Mouse (Mus musculus): ENCODE data around the gene Prpsap1. TPM values are rescaled to one million over a fixed set of nuclear protein-coding genes. Genes with fewer than 3 reads are reported as not detected.

Prpsap1 gene
- 100 to 1,000 TPM in 1 of 2 experiments, 10 to 100 TPM in 1; 95.7 to 103 TPM for total RNA-seq (2021)
- long read RNA-seq, experiment 1, transcript Prpsap1-201 (10 exons, 1,841 nt): major isoform, 62 of 78 reads
- long read RNA-seq, experiment 1, partial matches to known transcripts: 3 of 78 reads
- long read RNA-seq, experiment 1, other reads (novel, unspliced or antisense): 8 of 78 reads
- long read RNA-seq, experiment 2, transcript Prpsap1-201 (10 exons, 1,841 nt): major isoform, 121 of 147 reads
- long read RNA-seq, experiment 2, transcript Prpsap1-209 (9 exons, 1,691 nt): minor isoform, 5 of 147 reads
- long read RNA-seq, experiment 2, partial matches to known transcripts: 3 of 147 reads
- long read RNA-seq, experiment 2, other reads (novel, unspliced or antisense): 9 of 147 reads

DNA sequence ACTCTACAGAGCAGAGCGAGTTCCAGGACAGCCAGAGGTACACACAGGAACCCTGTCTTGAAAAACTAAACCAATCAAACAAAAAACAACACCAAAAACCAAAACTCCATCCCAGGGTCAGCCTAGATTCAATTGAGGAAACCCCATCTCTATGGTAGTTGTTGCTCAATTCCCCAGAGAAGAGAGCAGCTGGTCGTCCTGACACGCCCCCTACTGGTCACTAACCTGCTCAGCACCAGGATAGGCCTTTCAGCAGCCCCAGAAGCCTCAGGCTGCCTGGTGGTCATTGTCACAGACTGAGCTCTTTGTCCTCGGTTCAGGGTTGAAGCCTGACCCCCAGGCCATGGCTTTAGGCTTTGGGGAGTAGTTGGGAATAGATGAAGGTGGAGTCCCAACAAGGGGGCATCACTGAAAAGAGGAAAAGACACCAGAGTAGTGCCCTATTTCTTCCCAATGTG lies at the start of gene Prpsap1:
Gene Prpsap1, minus strand, starts transcription at position 408 of the 458 bp plus-strand sequence.
- DNase-seq (ENCODE audit: low spot score in 2 of 2): no peak

DNA sequence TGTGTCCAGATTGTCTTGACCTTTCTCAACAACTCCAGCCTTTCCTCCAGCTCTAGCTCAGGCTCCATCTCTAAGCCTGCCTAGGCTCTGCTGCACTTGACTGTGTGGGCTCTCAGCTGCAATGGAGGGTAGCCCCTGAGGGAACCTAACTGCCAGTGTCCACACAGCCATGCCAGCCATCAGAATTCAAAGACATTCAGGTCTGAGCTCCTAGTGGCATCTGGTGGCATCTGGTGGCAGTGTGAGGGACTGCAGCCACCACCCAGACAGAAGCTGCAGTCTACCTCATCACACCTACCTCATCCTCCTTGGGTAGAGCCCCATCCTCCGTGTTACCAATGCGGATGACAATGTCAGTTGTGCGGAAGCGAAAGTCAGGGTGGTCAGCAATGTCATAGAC lies 49.1 kb upstream of the Prpsap1 start:
- DNase-seq (ENCODE audit: low spot score in 2 of 2): no peak

DNA sequence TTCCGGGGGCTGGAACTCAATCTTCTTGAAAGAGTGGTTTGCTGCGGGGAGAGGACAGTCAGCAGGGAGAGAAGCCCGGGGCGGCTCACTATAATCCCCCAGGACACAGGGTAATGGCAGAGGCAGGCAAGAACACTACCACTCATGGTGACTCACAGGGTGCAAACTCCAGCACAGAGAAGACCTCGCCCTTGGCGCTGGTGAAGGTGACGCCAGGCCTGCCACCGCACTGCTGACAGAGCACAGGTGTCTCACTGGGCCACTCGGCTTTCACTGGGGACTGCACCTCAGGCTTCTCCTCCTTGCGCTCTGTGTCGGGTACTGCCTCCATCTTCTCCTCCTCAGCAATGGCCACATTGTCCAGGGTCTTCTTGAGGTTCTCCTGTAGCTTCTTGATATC lies 47.2 kb upstream of the Prpsap1 start:
- no peak for DNase-seq (ENCODE audit: low spot score in 2 of 2)

DNA sequence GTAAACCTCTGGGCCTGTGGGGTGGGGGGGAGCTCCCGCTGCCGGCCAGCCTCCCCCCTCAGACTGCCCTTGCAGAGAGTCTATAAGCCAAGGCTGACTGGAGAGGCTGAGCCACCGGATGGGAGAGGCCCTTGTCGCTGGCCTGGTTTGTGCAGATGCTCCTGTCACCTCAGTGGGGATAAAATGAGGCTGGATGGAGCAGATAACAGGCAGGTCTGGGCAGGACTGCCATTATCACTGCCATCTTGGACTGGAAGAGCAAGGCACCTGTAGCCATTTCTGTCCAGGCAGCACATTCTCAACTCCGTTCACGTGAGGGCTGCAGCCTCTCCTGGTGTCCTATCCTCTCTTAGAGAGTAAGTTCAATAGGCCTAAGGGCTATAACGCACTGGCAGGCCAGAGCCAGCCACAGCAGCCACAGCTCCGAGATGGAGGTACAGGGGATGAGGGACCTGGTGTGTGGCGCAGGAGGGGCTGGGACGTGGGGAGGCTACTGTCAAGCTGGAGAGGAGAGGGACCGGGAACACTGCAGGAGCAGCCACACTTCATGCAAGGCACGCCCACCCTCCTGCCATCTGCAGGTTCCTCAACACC lies 44.2 kb upstream of the Prpsap1 start:
- no peak for DNase-seq (ENCODE audit: low spot score in 2 of 2)

DNA sequence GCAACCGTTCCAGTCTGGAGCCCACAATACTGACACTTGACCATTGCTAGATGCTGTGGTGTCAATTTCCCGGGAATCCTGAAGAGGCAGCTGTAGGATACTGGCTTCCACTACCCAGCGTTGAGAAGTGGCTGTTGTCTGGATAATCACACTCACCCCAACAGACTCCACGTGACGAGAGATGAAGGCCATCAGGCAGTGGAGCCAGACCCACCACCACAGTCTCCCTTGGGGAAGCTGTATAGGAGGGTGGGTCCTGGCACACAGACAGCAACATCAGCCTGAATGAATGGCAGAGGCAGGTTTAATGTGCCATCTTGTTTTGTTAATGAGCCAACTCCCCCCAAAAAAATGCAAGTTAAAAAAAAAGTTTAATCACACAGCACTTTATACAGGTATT lies 43.4 kb upstream of the Prpsap1 start:
- DNase-seq (ENCODE audit: low spot score in 2 of 2): no peak

DNA sequence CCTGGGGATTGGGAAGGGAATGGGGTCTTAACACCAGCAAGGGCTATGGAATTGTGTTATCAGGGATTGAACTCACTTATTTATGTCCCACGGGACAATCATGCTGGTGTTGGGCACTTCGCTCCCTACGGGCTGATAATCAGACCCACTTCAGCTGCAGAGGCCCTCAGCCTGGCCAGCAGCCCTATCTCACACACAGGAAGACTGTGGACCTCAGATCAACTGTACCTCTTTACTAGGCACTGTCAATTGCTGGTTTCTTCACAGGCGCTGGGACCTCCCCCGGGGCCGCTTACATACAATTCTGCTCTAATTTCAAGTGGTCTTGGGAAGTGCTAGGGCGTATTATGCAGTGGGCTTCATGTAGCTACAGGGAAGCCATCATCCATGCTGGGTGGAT lies 42.7 kb upstream of the Prpsap1 start:
- DNase-seq (ENCODE audit: low spot score in 2 of 2): no peak

DNA sequence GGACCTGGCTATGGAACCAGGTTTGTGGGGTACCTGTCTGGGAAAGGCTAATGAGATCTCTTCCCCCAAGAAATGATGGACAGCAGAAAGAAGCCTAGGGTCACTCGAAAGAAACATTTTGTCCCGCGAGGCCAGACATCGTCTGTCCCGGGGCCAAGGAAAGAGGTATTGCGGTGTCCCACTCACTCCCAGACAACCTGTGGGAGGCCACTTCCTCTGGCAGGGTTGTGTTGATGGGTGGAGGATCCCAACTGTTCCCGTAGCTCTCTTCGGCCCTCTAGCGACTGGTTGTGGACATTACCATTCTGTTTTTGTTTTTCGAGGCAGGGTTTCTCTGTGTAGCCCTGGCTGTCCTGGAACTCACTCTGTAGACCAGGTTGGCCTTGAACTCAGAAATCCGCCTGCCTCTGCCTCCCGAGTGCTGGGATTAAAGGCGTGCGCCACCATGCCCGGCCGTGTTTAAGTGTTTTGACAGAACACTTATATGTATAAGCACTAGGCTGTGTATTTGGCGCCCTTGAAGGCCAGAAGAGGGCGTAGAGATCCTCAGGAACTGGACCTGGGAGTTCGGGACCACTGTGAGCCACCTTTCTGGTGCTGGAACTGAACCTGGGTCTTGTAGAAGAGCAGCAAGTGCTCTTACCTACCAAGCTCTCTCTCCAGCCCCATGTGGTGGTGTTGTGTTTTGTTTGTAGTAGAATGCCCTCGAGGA lies 40.3 kb upstream of the Prpsap1 start:
- peak in 1 of 2 experiments; percentile 50 for DNase-seq (ENCODE audit: low spot score in 2 of 2)

DNA sequence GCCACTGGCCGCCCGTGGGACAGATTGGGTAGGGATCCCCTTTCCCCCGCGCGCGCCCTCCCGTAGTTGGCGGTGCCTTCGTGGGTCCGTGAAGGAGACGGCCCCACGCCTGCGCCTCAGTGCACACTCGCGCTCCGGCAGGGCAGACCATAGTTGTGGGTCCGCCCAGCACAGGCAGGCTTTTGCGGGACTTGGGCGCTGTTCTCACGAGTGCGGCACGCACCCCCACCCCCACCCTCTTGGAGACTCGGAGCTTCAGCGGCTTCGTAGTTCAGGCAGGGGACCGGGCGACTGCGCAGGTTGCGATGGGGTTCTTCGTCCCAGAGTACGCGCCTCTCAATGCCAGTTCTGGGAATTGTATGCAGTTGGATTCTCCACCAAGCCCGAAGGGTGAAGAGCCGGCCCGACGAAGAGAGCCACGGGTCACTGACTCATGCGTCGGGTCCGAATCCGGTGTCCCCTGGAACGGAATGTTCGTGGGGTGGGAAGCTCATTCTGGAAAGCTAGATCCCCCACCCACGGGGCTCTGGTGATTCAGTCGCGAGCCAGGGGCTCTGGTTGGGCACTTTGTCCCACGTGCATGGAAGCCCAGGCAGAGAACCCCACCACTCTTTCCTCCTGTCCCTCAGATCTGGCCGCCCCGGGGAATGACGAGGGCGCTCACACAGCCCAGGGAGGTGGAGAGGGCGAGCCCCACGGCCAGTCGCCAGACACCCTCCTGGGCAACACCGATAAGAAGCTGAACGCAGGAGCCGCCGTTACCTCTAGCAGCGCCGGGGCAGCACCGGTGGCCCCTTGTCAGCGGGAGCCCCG lies 39.5 kb upstream of the Prpsap1 start:
- no peak for DNase-seq (ENCODE audit: low spot score in 2 of 2)

DNA sequence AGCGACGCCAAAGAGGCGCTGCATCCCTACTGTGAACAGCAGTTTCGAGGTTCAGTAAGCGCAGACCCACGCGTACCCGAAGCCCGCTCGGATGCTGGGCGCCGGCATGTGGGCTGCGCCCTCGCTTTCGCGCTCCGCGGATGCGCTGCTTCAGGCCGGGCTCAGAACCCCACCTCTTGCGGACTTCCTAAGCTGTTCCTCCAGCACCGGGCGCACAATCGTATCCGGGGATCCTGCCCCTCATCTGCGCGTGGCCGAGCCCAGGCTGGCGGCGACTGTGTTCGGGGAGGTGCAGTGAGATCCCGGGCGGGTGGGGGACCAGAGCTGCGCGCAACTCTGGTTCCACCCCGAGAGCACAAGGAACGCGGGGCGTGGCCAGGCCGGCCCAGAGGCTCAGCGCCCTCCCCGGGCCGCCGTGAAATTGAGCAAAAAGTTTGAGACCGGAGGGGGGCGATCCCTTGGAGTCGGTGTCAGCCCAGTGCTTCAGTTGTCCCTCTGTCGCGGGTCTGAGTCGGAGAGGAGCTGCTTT lies 38.9 kb upstream of the Prpsap1 start:
- DNase-seq (ENCODE audit: low spot score in 2 of 2): no peak

DNA sequence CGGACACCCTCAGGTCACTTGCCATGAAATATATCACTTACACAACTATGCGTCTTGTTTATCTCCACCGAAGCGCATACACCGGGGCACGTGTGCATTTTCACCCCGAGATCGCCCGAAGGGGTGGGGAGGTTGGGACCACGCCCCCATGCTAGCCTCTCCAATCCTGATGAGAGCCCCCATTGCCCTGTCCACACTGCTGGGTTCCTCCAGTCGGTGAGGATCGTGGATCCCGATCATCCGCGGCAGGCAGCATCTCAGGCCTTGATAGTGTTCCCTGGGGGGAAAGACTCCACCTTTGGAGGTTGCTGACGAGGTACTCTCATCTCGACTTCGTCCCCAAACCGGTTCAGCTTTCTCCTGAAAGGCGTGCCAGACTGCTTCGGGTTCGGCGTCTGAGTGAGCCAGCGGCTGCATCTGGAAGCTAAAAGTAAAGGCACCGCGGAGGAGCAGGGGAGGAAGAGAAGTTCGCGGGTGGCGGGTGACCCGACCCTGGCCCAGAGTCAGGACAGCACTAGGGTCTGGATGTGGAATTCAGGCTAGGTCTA lies 38.3 kb upstream of the Prpsap1 start:
- no peak for DNase-seq (ENCODE audit: low spot score in 2 of 2)

DNA sequence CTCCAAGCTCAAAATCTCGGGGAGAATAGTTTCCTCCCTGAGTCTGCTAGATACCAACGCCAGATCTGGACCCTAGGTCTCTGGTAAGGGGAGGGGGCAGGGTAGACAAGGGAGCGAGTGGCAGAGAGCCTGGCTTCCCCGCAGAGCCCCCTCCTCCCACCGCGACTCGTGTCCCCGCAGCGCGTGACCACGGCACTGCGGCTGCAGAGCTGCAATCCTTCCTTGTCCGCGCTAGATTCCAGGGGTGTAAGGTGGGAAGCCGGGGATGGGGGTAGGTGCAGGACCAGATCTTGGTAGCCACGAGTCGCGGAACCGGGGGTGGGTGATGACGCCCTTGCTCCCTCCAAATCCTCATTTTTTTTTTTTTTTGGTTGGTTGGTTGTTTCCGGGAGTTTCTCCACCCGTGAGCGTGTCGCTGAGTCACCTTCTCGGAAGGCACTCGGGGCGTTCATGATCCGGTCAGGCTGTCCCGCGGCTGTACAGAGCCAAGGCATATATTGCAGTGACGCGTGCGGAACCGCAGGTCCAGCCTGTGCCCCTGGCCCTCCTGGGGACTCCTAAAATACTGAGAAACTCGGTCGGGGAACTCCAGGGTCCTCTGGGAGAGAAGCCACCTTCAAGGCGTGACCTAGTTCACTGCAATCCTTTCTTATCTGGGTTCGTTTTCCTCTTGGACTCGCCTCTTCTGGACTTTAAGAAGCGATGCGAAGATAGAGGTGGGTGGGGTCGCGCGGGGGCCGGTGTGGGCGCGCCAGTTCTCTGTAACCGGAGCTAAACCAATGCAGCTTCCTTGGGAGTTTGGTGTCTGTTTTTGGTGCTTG lies 37.6 kb upstream of the Prpsap1 start:
- no peak for DNase-seq (ENCODE audit: low spot score in 2 of 2)

DNA sequence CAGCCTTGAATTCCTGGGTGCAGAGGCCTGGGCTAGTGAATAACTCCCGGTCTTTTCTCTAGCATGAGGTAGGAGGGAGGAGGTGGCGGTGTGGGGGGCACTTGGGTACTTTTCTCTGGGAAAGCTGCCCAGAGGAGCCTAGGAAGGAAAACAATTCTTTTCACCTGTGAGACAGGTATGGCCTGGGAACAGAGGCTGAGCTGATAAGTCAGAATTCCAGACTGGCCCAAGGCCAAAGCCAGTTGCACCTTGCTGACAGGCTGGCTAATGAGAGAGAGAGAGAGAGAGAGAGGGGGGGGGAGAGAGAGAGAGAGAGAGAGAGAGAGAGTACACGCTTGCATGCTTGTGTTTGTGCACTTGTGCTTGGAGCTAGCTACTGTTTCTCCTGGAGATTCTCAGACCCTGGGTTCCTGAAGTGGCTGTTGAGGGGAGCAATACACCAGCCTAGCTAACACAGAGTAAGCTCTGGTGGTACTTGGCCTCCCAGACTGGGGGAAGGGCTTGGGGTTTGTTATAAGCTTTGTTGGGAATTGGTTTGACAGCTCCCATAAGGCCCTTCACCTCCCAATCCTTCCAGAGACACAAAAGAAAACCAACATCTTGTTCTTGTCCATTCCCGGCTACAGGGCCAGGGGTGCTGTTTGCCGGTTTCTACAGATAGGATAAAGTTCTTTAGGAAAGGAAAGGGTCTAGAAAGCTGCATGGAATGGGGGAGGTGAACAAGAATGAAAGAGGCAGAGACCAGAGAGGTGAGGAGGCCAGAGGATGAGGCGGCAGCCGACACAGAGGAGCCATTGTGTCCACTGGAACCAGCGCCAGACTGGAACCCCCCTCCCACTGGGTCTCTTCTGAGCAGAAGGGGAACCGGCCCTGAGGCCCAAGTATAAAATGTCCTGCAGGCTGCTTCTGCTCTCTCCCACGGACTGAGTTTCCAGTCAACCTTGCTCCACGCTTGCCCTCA lies 36.5 kb upstream of the Prpsap1 start, which contains the start of gene Sphk1:
Gene Sphk1, plus strand, starts transcription at position 739 of the 961 bp plus-strand sequence.
- no peak for DNase-seq (ENCODE audit: low spot score in 2 of 2)

DNA sequence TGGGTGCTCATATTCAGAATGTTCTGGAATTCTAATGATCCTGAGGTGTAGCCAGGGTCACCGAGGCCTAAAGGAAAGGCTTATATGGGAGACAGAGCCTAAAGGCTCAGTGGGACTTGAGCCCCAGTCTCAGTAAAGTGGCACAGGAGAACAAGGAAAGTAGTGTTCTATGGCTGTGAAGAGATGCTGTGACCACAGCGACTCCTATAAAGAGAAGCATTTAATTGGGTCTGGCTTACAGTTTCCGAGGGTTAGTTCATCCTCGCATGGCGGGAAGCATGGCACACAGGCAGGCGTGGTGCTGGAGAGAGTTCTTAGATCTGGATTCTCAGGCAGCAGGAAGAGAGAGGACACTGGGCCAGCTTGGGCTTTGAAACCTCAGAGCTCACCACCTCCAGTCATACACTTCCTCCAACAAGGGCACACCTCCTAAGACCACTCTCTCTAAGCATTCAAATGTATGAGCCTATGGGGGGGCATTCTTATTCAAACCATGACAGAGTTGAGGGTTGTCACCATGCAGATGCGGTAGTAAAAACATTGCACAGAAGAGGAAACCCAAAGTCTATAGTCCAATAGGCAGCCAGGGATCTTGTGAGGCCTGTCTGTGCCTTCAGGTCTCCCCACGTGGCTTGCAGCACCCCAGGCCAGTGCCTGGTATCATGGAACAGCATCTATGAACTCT lies 34.8 kb upstream of the Prpsap1 start:
- DNase-seq (ENCODE audit: low spot score in 2 of 2): no peak

DNA sequence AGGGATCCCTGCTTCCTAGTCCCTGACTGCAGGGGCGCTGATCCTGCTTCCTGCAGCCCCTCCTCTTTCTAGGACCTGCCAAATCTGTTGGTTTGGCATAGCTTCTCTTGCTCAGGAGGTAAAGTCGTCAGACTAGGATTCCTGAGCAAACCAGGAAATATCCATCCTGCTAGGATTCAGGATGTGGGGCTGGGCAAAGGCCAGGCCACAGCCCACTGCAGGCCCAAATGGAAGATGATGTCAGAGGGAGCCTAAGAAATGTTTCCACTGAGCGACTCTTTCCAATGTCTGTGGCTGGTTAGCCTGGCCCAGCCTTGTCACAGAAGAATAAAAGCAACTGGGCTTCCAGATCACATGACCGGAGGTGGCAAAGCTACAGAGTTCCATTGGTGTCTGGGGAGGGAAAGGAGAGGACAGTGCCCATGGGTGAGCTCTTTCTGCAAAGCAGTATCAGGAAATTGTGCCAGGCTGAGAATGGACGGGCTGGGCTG lies 29.7 kb upstream of the Prpsap1 start:
- DNase-seq (ENCODE audit: low spot score in 2 of 2): no peak

DNA sequence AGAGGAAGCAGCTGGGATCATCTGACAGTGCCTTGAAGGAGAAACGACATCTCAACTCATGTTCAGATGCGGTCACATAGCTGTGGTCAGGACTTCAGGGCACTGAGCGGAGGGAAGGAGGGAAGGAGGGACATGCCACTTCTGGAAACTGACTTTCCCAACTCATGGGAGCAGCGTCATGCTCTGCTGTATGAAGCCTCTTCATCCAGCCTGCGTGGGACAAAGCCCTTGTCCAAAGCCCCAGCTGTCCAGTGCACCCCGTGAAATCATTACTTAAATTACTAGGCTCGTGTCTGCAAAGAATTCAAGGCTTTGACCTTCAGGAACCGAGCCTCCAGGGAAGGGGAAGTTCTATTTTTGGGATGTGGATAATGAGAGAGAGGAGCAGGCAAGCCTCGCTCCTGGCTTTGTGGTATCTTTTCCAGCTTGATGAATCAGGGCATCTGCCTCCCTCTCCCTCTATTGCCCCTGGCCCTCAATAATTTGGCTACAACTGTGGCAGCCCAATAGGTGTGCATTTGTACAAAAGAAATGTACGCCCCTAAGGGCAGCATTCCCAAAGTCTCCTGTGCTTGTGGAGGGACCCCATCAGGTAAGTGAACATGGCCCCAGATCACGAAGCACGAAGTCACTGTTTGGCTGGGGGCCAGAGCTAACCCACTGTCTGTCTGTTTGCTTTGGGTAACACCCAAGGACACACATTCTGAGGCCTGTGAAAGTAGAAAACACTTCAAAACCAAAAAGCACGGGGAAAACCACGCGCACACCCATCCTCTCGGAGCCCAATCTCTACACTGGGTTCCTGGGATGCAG lies 29.1 kb upstream of the Prpsap1 start:
- no peak for DNase-seq (ENCODE audit: low spot score in 2 of 2)

DNA sequence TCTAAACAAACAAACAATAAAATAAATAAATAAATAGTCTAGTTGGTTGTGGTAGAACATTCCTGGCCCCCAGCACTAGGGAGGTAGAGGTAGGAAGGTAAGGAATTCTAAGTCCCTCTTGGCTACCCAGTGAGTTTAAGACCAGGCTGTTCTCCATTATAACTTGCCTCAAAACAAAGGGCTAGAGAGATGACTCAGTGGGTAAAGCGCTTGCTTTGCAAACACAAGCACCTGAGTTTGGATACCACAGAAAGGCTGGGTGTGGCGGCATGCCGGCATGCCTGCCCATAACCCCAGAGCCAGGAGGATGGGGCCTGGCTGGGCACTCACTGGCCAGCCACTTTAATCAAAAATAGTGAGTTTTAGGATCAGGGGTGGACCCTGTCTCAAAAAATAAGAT lies 28.0 kb upstream of the Prpsap1 start:
- no peak for DNase-seq (ENCODE audit: low spot score in 2 of 2)

DNA sequence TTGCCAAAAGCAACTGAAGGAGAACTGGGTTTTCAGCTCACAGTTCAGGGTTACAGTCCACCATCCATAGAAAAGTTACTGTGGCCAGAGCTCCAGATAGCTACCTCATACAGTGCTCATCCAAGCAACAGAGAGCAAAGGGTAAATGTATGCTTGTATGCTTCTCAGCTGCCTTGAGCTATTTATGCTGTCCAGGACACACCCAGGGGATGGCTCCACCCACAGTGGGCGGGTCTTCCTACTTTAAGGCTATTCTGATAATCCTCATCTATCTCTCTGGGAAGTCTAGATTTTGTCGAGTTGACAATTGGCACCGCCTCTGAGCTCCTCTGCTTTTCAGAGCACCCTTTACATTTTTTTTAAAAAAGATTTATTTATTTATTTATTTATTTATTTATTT lies 27.1 kb upstream of the Prpsap1 start:
- no peak for DNase-seq (ENCODE audit: low spot score in 2 of 2)

All from adrenal gland, postnatal 4 days (tissue).